Mouse (Mus musculus) retina, postnatal 7 days (tissue): ENCODE data around the gene Fcho1.

Experiments
- DNase-seq: peaks from one replicate; pipeline ENCODE4 v3.0.0-alpha.2; 2012; ENCODE audit warnings: low read depth, low spot score

The Fcho1 gene

GRCm38 (mm10) chr8:71684701-71685100 is 40.8 kb downstream of the Fcho1 start:
- DNase-seq = no peak

GRCm38 (mm10) chr8:71682832-71683231 is 42.7 kb downstream of the Fcho1 start:
- no peak for DNase-seq

GRCm38 (mm10) chr8:71681369-71681915 is 44.1 kb downstream of the Fcho1 start:
- DNase-seq = no peak

- no peak for DNase-seq
Measured at GRCm38 (mm10) chr8:71680471-71680870, 45.0 kb downstream of the Fcho1 start.

- no peak for DNase-seq
Measured at GRCm38 (mm10) chr8:71679550-71680168, 45.9 kb downstream of the Fcho1 start.

- DNase-seq = no peak
Measured at GRCm38 (mm10) chr8:71679116-71679515, 46.4 kb downstream of the Fcho1 start.

GRCm38 (mm10) chr8:71678216-71678615 is 47.3 kb downstream of the Fcho1 start:
- no peak for DNase-seq

- no peak for DNase-seq
Measured at GRCm38 (mm10) chr8:71677555-71677954, 48.0 kb downstream of the Fcho1 start.

- DNase-seq = no peak
Measured at GRCm38 (mm10) chr8:71676803-71677202, 48.7 kb downstream of the Fcho1 start.

- no peak for DNase-seq
Measured at GRCm38 (mm10) chr8:71676020-71676741, 49.3 kb downstream of the Fcho1 start, which contains the start of gene Jak3. Gene Jak3 (plus strand): TSS chr8:71676296.

GRCm38 (mm10) chr8:71675456-71676019 is 50.0 kb downstream of the Fcho1 start:
- DNase-seq = no peak

- no peak for DNase-seq
Measured at GRCm38 (mm10) chr8:71674071-71674470, 51.4 kb downstream of the Fcho1 start.

- no peak for DNase-seq
Measured at GRCm38 (mm10) chr8:71672168-71672735, 53.3 kb downstream of the Fcho1 start.

GRCm38 (mm10) chr8:71671549-71671965 is 54.0 kb downstream of the Fcho1 start, which contains the start of gene Unc13a:
Gene Unc13a (minus strand): TSS chr8:71671757.
- DNase-seq = peak; percentile 85

GRCm38 (mm10) chr8:71670621-71671548 is 54.6 kb downstream of the Fcho1 start:
- DNase-seq = peak; percentile 74

GRCm38 (mm10) chr8:71670198-71670597 is 55.3 kb downstream of the Fcho1 start:
- no peak for DNase-seq

GRCm38 (mm10) chr8:71668220-71668975 is 57.1 kb downstream of the Fcho1 start:
- no peak for DNase-seq

GRCm38 (mm10) chr8:71667256-71667655 is 58.3 kb downstream of the Fcho1 start:
- no peak for DNase-seq

GRCm38 (mm10) chr8:71666855-71667254 is 58.7 kb downstream of the Fcho1 start:
- no peak for DNase-seq
